ENCODE assay signal across 10 mouse cellular contexts in the genomic region with DNA sequence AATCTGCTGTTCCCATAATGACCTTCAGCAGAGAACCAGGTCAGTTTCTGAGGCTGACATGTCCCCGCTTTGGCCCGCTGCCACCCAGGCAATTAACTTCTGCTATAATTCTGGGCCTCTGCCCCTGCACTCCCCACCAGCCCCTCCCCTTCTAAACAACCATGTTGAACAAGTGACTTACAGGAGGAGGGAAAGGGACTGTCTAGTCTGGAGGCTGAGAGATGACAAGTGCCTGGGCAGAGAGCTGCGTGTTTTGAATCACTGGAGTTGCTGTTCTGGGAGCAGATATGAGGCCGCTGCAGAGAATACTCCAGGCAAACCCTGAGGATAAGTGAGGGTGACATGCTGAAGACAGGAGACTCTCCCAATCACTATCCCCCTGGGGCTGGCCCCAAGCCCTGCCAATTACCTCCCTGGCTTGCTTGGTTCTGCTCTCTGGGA.
DNase-seq lines count a peak whose midpoint lies in the region; ATAC-seq and TF ChIP-seq lines count a peak whose summit lies in the region.
"Had no signal": no experiment of that assay in that cellular context is flagged by ENCODE, and none has a peak within 500 bp of the region (broad histone marks: within the 10 kb centered on the region; RNA-seq: fewer than 3 reads in every experiment).

No protein-coding gene starts in this region.

- no peak for TF ChIP-seq CTCF in kidney, postnatal 0 days (IDR thresholded peaks at IDR 0.05; ENCODE audit: low read depth)
- no peak for TF ChIP-seq CTCF in liver, postnatal 0 days (IDR thresholded peaks at IDR 0.05; ENCODE audit: low read depth)
- TF ChIP-seq CTCF in layer of hippocampus, adult 2 months (conservative IDR thresholded peaks at IDR 0.05), result no peak

- no peaks in the 10 kb centered on the region for H3K36me3 ChIP-seq in kidney, postnatal 0 days (ENCODE audit: insufficient read depth, low read length)
- no peaks in the 10 kb centered on the region for H3K36me3 ChIP-seq in liver, postnatal 0 days (replicated peaks; ENCODE audit: insufficient read depth, low read length)

- 69% methylated on average over 4 of the region's 4 CpGs for WGBS in kidney, postnatal 0 days
- 76% methylated on average over 4 of the region's 4 CpGs for WGBS in liver, postnatal 0 days (ENCODE audit: insufficient replicate concordance)

- H3K4me1 ChIP-seq in kidney, postnatal 0 days (replicated peaks; ENCODE audit: insufficient read depth, low read length), result no peaks in the 10 kb centered on the region
- H3K4me1 ChIP-seq in liver, postnatal 0 days (ENCODE audit: insufficient read depth), result no peaks in the 10 kb centered on the region

- no peak overlapping the region for H3K9ac ChIP-seq in kidney, postnatal 0 days (ENCODE audit: low read depth, low read length)
- no peak overlapping the region for H3K9ac ChIP-seq in liver, postnatal 0 days (replicated peaks)
- H3K9ac ChIP-seq: liver, embryonic 14.5 days had no signal

- no peak overlapping the region for H3K27ac ChIP-seq in kidney, postnatal 0 days
- H3K27ac ChIP-seq in liver, postnatal 0 days (ENCODE audit: low read depth), result no peak overlapping the region
- no peak overlapping the region for H3K27ac ChIP-seq in layer of hippocampus, adult 2 months
- H3K27ac ChIP-seq: liver, embryonic 14.5 days had no signal

- H3K9me3 ChIP-seq in kidney, postnatal 0 days (replicated peaks; ENCODE audit: low read length), result no peaks in the 10 kb centered on the region
- H3K9me3 ChIP-seq in liver, postnatal 0 days (ENCODE audit: low read length), result no peaks in the 10 kb centered on the region

- DNase-seq in kidney, postnatal 0 days (ENCODE audit: low spot score), result peak; percentile 24
- no peak for DNase-seq in kidney, adult 11 months
- DNase-seq in adrenal gland, adult 2 months, result peak; percentile 84
- DNase-seq in heart, adult 11 months, result peak; percentile 94
- peak; percentile 79 for DNase-seq in lung, postnatal 10 days
- no peak for DNase-seq in liver, postnatal 0 days
- DNase-seq in spleen, adult 18-20 months, result no peak
- DNase-seq in layer of hippocampus, adult 2 months (ENCODE audit: low spot score in 2 of 2), result no peak
- DNase-seq: gastrocnemius, postnatal 10 days had no signal

- ATAC-seq in kidney, postnatal 0 days (replicated peaks; ENCODE audit: low FRiP score, low read depth), result no peak
- no peak for ATAC-seq in liver, postnatal 0 days

- no peak overlapping the region for H3K4me2 ChIP-seq in kidney, postnatal 0 days (ENCODE audit: low read length)
- H3K4me2 ChIP-seq in liver, postnatal 0 days (ENCODE audit: low read depth, low read length), result no peak overlapping the region

- TF ChIP-seq EP300 in liver, postnatal 0 days (IDR thresholded peaks at IDR 0.05; ENCODE audit: low read depth), result no peak

- no peaks in the 10 kb centered on the region for H3K27me3 ChIP-seq in kidney, postnatal 0 days (ENCODE audit: insufficient read depth, low read length)
- no peaks in the 10 kb centered on the region for H3K27me3 ChIP-seq in liver, postnatal 0 days (ENCODE audit: insufficient read depth, low read length)

- no peak overlapping the region for H3K4me3 ChIP-seq in kidney, postnatal 0 days (replicated peaks; ENCODE audit: low read depth, low read length)
- no peak overlapping the region for H3K4me3 ChIP-seq in liver, postnatal 0 days (ENCODE audit: low read depth, low read length)
- H3K4me3 ChIP-seq in layer of hippocampus, adult 2 months, result no peak overlapping the region

Comparison
In these comparisons a context has a peak if more than half of its experiments do, and no peak if none do; other contexts are left out.
1. DNase-seq: peak in kidney, postnatal 0 days (single experiment), adrenal gland, adult 2 months (single experiment), heart, adult 11 months (single experiment) and lung, postnatal 10 days (single experiment); none in kidney, adult 11 months (single experiment), liver, postnatal 0 days (single experiment), spleen, adult 18-20 months (0 of 2) and layer of hippocampus, adult 2 months (0 of 2).